Mouse (Mus musculus) testis, adult 2 months (tissue): ENCODE data around the gene Slco1a5.

Source experiments
- CTCF ChIP-seq: fragments of 200-500 bp; IDR thresholded peaks from 2 replicates; pipeline ENCODE4 v1.5.1; 2012; ENCODE audit warnings: low read depth, mild to moderate bottlenecking, inconsistent platforms, low read length, moderate library complexity; ENCODE audit not compliant: control insufficient read depth, insufficient read depth, insufficient replicate concordance
- POLR2A ChIP-seq: fragments of 200-500 bp; IDR thresholded peaks from 2 replicates; pipeline ENCODE4 v1.6.1; 2012; ENCODE audit warnings: low read depth, mild to moderate bottlenecking, inconsistent platforms, low read length, moderate library complexity; ENCODE audit not compliant: control insufficient read depth

GRCm38 (mm10) chr6:142343561-142343960, 20.8 kb upstream of the Slco1a5 start:
- TF ChIP-seq CTCF (no peak), POLR2A (no peak)
